Mouse (Mus musculus) thymus, adult 2 months (tissue): Measurements from ENCODE around the gene Smok2b. TPM values are rescaled to one million over a fixed set of nuclear protein-coding genes. Genes with fewer than 3 reads are reported as not detected.
"Not testable (repeated sequence)": the region's sequence is repeated elsewhere in the genome, so short reads cannot be mapped to it uniquely, and the experiment has no call there.

Source experiments
- DNase-seq: peaks from one replicate; pipeline ENCODE4 v3.0.0; 2021
- H3K27ac ChIP-seq: fragments of 200-500 bp; 2 replicates; pipeline ENCODE4 v1.5.1; 2012; ENCODE audit warnings: low read length, control low read depth; ENCODE audit not compliant: control insufficient read depth, insufficient read depth
- H3K27me3 ChIP-seq: fragments of 200-500 bp; 2 replicates; pipeline ENCODE4 v1.6.1; 2012; ENCODE audit warnings: mild to moderate bottlenecking, low read length, moderate library complexity, mixed read lengths; ENCODE audit not compliant: control insufficient read depth, insufficient read depth
- H3K36me3 ChIP-seq: fragments of 200-500 bp; 2 replicates; pipeline ENCODE4 v1.6.1; 2012; ENCODE audit warnings: mild to moderate bottlenecking, low read length, moderate library complexity; ENCODE audit not compliant: control insufficient read depth, insufficient read depth
- H3K4me1 ChIP-seq: fragments of 200-500 bp; replicated peaks from 2 replicates; pipeline ENCODE4 v1.6.1; 2012; ENCODE audit warnings: low read length; ENCODE audit not compliant: control insufficient read depth, insufficient read depth
- H3K4me3 ChIP-seq: fragments of 200-500 bp; 2 replicates; pipeline ENCODE4 v1.5.1; 2012; ENCODE audit warnings: mild to moderate bottlenecking, low read length, control low read depth, moderate library complexity; ENCODE audit not compliant: control insufficient read depth, insufficient read depth
- CTCF ChIP-seq: fragments of 200-500 bp; IDR thresholded peaks from 2 replicates; pipeline ENCODE4 v1.5.1; 2012; ENCODE audit warnings: mild to moderate bottlenecking, control low read depth, low read length, moderate library complexity, borderline replicate concordance; ENCODE audit not compliant: control insufficient read depth, poor library complexity, insufficient read depth; ENCODE audit errors: extremely low read depth
- POLR2A ChIP-seq: fragments of 200-500 bp; IDR thresholded peaks from 2 replicates; pipeline ENCODE4 v1.6.1; 2012; ENCODE audit warnings: mild to moderate bottlenecking, low read length, control low read depth, moderate library complexity; ENCODE audit not compliant: control insufficient read depth, poor library complexity, insufficient read depth; ENCODE audit errors: extremely low read depth
- whole genome bisulfite sequencing: fragments of 180-500 bp; shearing (Covaris S2); methylation state at CpG from one replicate; pipeline ENCODE4 v1.1.7; 2018; 5-methylcytosine and 5-hydroxymethylcytosine counted together
- polyA plus RNA-seq: library from polyadenylated mRNA; depleted of rRNA; stranded (reverse); fragments of >200 nt; gene quantifications from 2 replicates; pipeline ENCODE4 v1.2.3, GENCODE M21; 2012; rRNA removed

The Smok2b gene
- polyA plus RNA-seq, 1 experiment: not detected

GRCm38 (mm10) chr17:13215595-13215994 lies 14.5 kb upstream of the Smok2b start:
- TF ChIP-seq CTCF: no peak
- TF ChIP-seq POLR2A: no peak
- DNase-seq: no peak
- 89% methylated on average over 2 of the region's 2 CpGs for WGBS
- no peaks in the 10 kb centered on the region for H3K36me3 ChIP-seq
- H3K27ac ChIP-seq: no peak overlapping the region
- no peaks in the 10 kb centered on the region for H3K4me1 ChIP-seq
- H3K27me3 ChIP-seq: no peaks in the 10 kb centered on the region
- no peak overlapping the region for H3K4me3 ChIP-seq

- Histone ChIP-seq H3K27me3 (no peaks in the 10 kb centered on the region), H3K36me3 (no peaks in the 10 kb centered on the region), H3K4me3 (no peak within 1 kb of the TSS), H3K4me1 (no peaks in the 10 kb centered on the region), H3K27ac (no peak within 1 kb of the TSS)
- WGBS: 91% methylated on average over 3 of the region's 3 CpGs
- no peak for DNase-seq
- TF ChIP-seq CTCF (no peak), POLR2A (no peak)
These were observed 9.2 kb upstream of the Smok2b start, which contains the start of gene Smok2a for GRCm38 (mm10) chr17:13220888-13221287. Gene Smok2a (plus strand): TSS chr17:13221188.

GRCm38 (mm10) chr17:13221921-13222320 lies 8.1 kb upstream of the Smok2b start:
- not testable (repeated sequence) for H3K4me3 ChIP-seq, H3K27me3 ChIP-seq, H3K4me1 ChIP-seq, DNase-seq, H3K27ac ChIP-seq, H3K36me3 ChIP-seq
- WGBS: 95% methylated on average over 2 of the region's 2 CpGs

GRCm38 (mm10) chr17:13239461-13239860 lies 9.4 kb downstream of the Smok2b start:
- H3K27ac ChIP-seq: not testable (repeated sequence)
- WGBS: 84% methylated on average over 4 of the region's 4 CpGs

DNA sequence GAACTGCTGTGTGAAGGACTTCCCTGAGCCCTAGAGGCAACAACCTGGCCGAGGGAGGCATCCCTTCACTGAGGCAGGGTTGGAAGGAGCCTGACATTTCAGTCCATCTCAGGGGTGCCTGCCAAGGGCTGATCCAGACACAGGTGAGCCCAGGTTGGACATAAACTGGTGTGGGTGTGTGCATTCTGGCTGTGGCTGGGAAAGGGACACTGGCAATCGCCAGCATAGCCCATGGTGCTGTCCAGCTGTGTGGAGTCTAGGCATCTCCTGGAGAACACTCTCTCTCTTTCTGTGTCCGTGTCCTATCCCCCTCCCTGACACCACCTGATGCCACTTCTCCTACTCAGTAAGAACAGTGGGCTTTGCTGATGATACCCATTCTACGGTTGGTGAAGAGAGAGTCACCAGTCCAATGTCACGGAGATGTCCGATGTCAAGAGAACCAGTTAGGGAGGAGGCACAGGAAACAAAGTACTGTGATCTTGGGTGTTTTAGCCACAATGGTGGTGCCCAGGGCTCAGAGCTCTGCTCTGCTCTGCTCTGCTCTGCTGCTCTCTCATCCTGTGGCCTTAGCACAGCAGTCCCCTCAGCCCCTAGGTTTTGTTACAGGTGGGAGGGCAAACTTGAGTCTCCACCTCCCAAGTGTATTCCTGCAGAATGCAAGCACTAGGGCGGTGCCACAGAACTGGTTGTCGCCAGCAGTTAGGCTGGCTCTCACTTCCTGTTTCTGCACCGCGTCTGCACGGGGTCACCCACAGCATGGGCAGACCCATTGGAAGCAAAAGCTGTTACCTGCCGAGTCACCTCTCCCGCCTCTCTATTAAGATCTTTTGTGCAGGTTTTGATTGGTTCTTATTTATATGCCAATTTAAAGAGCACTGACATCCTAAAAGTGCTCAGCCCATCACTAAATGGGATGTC lies 11.0 kb downstream of the Smok2b start:
- H3K36me3 ChIP-seq, H3K4me3 ChIP-seq, H3K27ac ChIP-seq, H3K27me3 ChIP-seq, H3K4me1 ChIP-seq, DNase-seq: not testable (repeated sequence)
- 89% methylated on average over 7 of the region's 13 CpGs for WGBS

More at GRCm38 (mm10) chr17:13239461-13239860, 9.4 kb downstream of the Smok2b start:
- H3K27me3 ChIP-seq, H3K4me1 ChIP-seq, H3K4me3 ChIP-seq, DNase-seq, H3K36me3 ChIP-seq: not testable (repeated sequence)

DNA sequence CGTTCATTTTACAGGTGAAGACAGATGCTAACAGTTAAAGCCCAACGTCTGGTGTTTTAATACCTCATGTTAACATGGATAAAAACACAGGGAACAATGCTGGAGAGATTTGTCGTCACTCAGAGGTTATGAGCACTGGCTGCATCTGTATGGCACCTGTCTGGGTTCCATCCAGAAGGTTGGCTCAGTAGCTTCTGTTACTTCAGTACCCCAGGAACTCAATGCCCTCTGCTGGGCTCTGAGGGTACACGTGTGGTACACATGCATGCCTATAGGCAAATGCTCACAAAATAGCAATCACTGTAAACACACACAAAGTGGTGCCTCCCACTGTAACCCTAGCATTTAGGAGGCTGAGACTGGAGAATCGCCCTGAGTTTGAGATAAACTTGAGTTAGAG lies 24.7 kb downstream of the Smok2b start:
- not testable (repeated sequence) for H3K27ac ChIP-seq, H3K4me3 ChIP-seq, H3K27me3 ChIP-seq, H3K36me3 ChIP-seq, DNase-seq, H3K4me1 ChIP-seq
- WGBS: 86% methylated on average over 1 of the region's 5 CpGs

Other genes starting within 250 kb of the Smok2b start
- gene Wtap, start 236.1 kb upstream of the Smok2b start, polyA plus RNA-seq: 31.1 and 31.2 TPM in 2 replicates
- 256 and 263 TPM in 2 replicates for gene Sod2, start 223.4 kb upstream of the Smok2b start, polyA plus RNA-seq
- 0.16 and 0.36 TPM in 2 replicates for gene Gpr31b, start 178.0 kb upstream of the Smok2b start, polyA plus RNA-seq
- 0.06 and 0.16 TPM in 2 replicates for gene Tcp10b, start 169.2 kb upstream of the Smok2b start, polyA plus RNA-seq
- 1.4 and 1.7 TPM in 2 replicates for gene Unc93a, start 98.4 kb upstream of the Smok2b start, polyA plus RNA-seq
- gene Smok2a, start 9.1 kb upstream of the Smok2b start, polyA plus RNA-seq: not detected in 2 replicates
- 0.08 TPM in 1 of 2 replicates, not detected in the other for gene Tcp10c, start 124.3 kb downstream of the Smok2b start, polyA plus RNA-seq